Mouse (Mus musculus) neutrophil, adult 5-6 weeks (primary cell): ENCODE results near the gene Gm17535. TPM values are rescaled to one million over a fixed set of nuclear protein-coding genes. Genes with fewer than 3 reads are reported as not detected.
"Not testable (repeated sequence)": the region's sequence is repeated elsewhere in the genome, so short reads cannot be mapped to it uniquely, and the experiment has no call there.

Experiments used
- ATAC-seq: fragments of 151-379, 151-347 bp; 2 replicates; pipeline ENCODE4 v1.8.0; 2017; ENCODE audit warnings: mild to moderate bottlenecking, moderate TSS enrichment; ENCODE audit not compliant: insufficient number of reproducible peaks, poor library complexity, low FRiP score, severe bottlenecking; ENCODE audit errors: extremely low read depth
- total RNA-seq: library from RNA; stranded (forward); fragments of 200-1000 nt; gene quantifications from 2 replicates; pipeline ENCODE4 v1.2.3, GENCODE M21; 2017

The Gm17535 gene
- total RNA-seq, 1 experiment from 2014 or later = 1.9 TPM

- ATAC-seq = not testable (repeated sequence)
These were observed 11.0 kb upstream of the Gm17535 start, which contains the start of gene Gm10718 for GRCm38 (mm10) chr9:3023312-3023984. Gm10718 (plus strand) TSS chr9:3023547.

GRCm38 (mm10) chr9:3023985-3024648 is 10.3 kb upstream of the Gm17535 start:
- ATAC-seq = not testable (repeated sequence)

GRCm38 (mm10) chr9:3024912-3025467 is 9.4 kb upstream of the Gm17535 start, which contains the start of gene Gm10717:
Gm10717 (plus strand) TSS chr9:3025417.
- not testable (repeated sequence) for ATAC-seq

- not testable (repeated sequence) for ATAC-seq
These were observed 8.7 kb upstream of the Gm17535 start for GRCm38 (mm10) chr9:3025653-3026052.

- ATAC-seq = not testable (repeated sequence)
These were observed 8.3 kb upstream of the Gm17535 start for GRCm38 (mm10) chr9:3026136-3026535.

GRCm38 (mm10) chr9:3026741-3027140 is 7.7 kb upstream of the Gm17535 start:
- ATAC-seq = not testable (repeated sequence)

GRCm38 (mm10) chr9:3027200-3027599 is 7.2 kb upstream of the Gm17535 start:
- not testable (repeated sequence) for ATAC-seq

- not testable (repeated sequence) for ATAC-seq
These were observed 5.0 kb upstream of the Gm17535 start for GRCm38 (mm10) chr9:3029276-3030000.

- ATAC-seq = not testable (repeated sequence)
These were observed 3.6 kb upstream of the Gm17535 start for GRCm38 (mm10) chr9:3030677-3031318.

GRCm38 (mm10) chr9:3036577-3036976 is 2.2 kb downstream of the Gm17535 start, which contains the start of gene Gm10715:
Gm10715 (plus strand) TSS chr9:3036877.
- not testable (repeated sequence) for ATAC-seq

GRCm38 (mm10) chr9:3038161-3038560 is 3.8 kb downstream of the Gm17535 start:
- not testable (repeated sequence) for ATAC-seq

Other genes starting within 250 kb of the Gm17535 start
- 10.5 and 17.4 TPM in 2 replicates for gene Gm10722, start 33.7 kb upstream of the Gm17535 start, total RNA-seq
- gene Gm11168, start 31.3 kb upstream of the Gm17535 start, total RNA-seq = 9.4 and 29.2 TPM in 2 replicates
- gene Gm10721, start 21.5 kb upstream of the Gm17535 start, total RNA-seq = 22.1 and 40.0 TPM in 2 replicates
- 3.7 and 9.6 TPM in 2 replicates for gene Gm10720, start 18.9 kb upstream of the Gm17535 start, total RNA-seq
- 94.7 and 118 TPM in 2 replicates for gene Gm10719, start 17.2 kb upstream of the Gm17535 start, total RNA-seq
- gene Gm10718, start 11.1 kb upstream of the Gm17535 start, total RNA-seq = 51.4 and 74.0 TPM in 2 replicates
- 77.2 and 107 TPM in 2 replicates for gene Gm10717, start 9.2 kb upstream of the Gm17535 start, total RNA-seq
- 6.5 and 13.1 TPM in 2 replicates for gene Gm10715, start 2.3 kb downstream of the Gm17535 start, total RNA-seq